Mouse (Mus musculus) cerebellum, adult 2 months (tissue): ENCODE measurements around the gene Tfip11.

Experiments used
- CTCF ChIP-seq: fragments of 200-500 bp; IDR thresholded peaks from 2 replicates; pipeline ENCODE4 v1.5.1; 2011; ENCODE audit warnings: low read depth, mild to moderate bottlenecking, control low read depth, low read length, moderate library complexity, borderline replicate concordance; ENCODE audit not compliant: insufficient read depth
- POLR2A ChIP-seq: fragments of 200-500 bp; IDR thresholded peaks from 2 replicates; pipeline ENCODE4 v1.6.1; 2011; ENCODE audit warnings: low read length, control low read depth, borderline replicate concordance; ENCODE audit not compliant: insufficient read depth

GRCm38 (mm10) chr5:112355493-112355892 is 29.3 kb downstream of the Tfip11 start:
- no peak for TF ChIP-seq CTCF
- no peak for TF ChIP-seq POLR2A
